Mouse (Mus musculus) cerebellum, postnatal 25 days (tissue): ENCODE results near the gene Scn1b.
A peak's percentile ranks its signal among the peaks of the same experiment; 100 is the strongest.

Experiments
- DNase-seq, 2 experiments: peaks; one replicate each; pipeline ENCODE4 v3.0.0; 2021; ENCODE audit warnings: mixed read lengths in 2 of 2

Scn1b gene

DNA sequence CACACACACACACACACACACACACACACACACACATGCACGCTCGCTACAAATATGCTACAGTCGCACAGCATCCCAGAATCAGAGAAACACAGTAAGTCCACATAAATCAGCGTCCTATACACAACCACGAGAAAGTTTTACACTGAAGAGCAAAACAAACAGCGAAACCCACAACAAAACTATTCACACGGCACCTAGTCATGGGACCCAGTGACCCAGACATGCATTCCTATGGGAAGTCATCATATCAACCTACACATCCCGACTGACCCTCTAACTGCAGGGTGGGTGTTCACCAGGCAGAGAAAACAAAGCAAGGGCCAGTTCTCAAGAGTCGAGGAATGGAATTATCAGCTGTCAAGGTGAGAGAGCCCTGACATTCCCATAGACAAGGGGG is 22.5 kb upstream of the Scn1b start:
- no peak for DNase-seq

GRCm38 (mm10) chr7:31148756-31149155 is 22.0 kb upstream of the Scn1b start:
- DNase-seq, result peak; percentile 57 to 71

DNA sequence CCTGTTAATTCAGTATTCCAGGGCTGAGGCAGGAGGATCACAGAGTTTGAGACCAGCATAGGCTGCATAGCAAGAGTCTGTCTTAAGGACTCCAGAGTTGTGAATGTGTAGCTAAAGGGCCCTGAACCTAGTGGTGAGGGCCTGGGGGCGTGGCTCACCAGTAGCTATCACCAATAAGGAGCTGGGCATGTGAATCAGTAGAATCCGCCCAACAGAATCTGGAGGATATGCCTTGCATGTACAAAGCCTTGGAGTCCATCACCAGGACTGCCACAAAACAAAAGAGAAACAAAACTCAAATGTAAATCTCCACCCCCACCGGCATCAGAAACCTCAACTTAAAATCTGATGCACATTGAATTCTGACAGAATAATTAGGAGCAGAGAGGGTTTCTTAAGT is 21.3 kb upstream of the Scn1b start:
- no peak for DNase-seq

- no peak for DNase-seq
Observed at GRCm38 (mm10) chr7:31145596-31146160, 18.9 kb upstream of the Scn1b start.

GRCm38 (mm10) chr7:31144886-31145285 is 18.1 kb upstream of the Scn1b start:
- peak in 1 of 2 experiments; percentile 24 for DNase-seq

GRCm38 (mm10) chr7:31140941-31141340 is 14.1 kb upstream of the Scn1b start:
- DNase-seq, result no peak

GRCm38 (mm10) chr7:31140302-31140701 is 13.5 kb upstream of the Scn1b start:
- no peak for DNase-seq

DNA sequence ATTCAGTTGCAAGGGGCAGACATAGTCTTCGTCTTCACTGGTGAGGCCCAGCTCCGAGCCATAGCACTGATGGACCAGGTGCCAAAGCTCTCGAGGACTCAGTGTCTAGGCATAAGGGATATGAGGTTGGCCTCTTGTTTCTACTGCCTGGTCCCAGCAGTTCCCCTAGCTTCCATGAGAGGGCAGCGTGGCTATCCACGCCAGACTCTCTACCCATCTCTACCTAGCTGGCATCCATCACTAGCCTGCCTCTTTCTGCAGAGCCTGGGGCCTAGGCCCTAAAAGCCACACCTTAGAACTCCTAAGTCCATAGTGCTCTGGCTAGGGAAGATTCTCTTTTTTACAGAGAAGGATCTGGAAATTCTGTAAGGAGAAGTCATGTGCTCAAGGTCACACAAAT is 13.0 kb upstream of the Scn1b start:
- peak; percentile 85 to 88 for DNase-seq

GRCm38 (mm10) chr7:31135717-31136116 is 8.9 kb upstream of the Scn1b start:
- DNase-seq, result no peak

- no peak for DNase-seq
Observed at GRCm38 (mm10) chr7:31131866-31132265, 5.1 kb upstream of the Scn1b start.

- peak; percentile 67 to 75 for DNase-seq
Observed at GRCm38 (mm10) chr7:31130841-31131240, 4.0 kb upstream of the Scn1b start.

- DNase-seq, result peak in 1 of 2 experiments; percentile 23
Observed at GRCm38 (mm10) chr7:31130197-31130596, 3.4 kb upstream of the Scn1b start.

DNA sequence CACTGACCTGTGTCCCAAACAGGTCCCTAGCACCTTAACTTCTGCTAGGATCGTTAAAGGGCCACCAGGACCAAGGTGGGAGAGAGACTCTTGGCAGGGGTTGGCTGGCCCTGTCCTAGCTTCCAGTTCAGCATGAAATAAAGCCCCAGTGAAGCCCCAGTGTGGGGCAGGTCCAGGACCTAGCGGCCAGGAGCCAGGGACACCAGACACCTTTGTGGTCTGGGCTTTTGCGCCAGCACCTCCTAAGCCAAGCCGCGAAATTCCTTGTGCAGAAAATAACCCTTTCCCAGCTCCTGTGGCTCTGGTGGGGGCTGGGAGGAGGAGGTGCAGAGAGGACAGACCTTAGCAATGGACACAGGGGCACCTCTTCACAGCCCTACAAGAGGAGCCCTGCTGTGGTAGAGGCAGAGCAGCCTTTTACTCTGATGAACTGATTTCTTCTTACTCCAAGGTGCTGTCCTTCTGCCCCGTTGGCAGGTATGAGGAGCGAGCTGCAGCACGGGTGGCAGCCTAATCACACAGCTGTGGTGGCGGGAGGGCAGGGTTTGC is 1.4 kb upstream of the Scn1b start:
- DNase-seq, result peak; percentile 19 to 41

DNA sequence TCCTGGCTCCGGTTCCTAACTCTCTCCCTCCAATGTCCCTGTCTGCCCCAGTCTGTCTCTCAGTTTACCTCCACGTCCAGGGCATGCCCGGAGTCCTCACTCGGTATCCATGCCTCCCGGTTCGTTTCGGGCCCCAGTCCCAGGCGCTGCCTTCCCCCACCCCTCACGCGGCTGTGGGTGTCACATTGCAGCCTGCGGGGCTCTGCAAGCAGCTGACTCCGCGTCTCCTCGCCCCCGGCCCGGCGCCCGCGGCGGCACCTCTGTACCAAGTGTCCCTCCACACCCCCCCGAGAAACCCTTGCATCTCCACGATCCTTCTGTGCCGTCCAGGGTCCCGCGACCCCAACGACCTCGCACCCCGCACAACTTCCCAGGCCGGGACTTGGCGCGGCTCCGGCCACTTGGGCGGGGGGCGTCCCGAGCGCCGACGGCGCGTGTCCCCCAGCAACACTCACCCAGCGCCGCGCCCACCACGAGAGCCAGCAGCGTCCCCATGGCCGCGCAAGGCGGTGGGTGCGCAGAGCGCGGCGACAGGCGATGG is 522 bp downstream of the Scn1b start:
- peak; percentile 67 to 72 for DNase-seq

GRCm38 (mm10) chr7:31125116-31125515 is 1.7 kb downstream of the Scn1b start:
- DNase-seq, result peak; percentile 86

- DNase-seq, result peak; percentile 50 to 57
Observed at GRCm38 (mm10) chr7:31124381-31124780, 2.4 kb downstream of the Scn1b start.

DNA sequence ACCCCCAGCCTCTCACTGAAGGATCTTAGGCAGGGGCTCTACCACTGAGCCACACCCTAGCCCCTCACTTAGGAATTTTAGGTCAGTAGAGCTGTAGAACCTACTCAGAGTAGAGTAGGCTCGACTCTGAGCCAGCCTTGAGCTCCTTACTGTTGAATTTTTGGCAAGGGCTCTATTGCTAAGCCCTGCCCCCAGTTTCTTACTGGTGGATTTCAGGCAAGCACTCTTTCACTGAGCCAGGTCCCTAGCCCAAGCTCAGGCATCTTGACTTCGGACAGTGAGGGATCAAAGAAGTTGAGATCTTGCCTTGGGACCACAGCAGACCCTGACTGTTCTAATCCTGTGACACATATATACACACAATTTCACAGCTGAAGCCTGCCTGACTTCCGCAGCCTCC is 3.1 kb downstream of the Scn1b start:
- DNase-seq, result peak; percentile 48 to 58

DNA sequence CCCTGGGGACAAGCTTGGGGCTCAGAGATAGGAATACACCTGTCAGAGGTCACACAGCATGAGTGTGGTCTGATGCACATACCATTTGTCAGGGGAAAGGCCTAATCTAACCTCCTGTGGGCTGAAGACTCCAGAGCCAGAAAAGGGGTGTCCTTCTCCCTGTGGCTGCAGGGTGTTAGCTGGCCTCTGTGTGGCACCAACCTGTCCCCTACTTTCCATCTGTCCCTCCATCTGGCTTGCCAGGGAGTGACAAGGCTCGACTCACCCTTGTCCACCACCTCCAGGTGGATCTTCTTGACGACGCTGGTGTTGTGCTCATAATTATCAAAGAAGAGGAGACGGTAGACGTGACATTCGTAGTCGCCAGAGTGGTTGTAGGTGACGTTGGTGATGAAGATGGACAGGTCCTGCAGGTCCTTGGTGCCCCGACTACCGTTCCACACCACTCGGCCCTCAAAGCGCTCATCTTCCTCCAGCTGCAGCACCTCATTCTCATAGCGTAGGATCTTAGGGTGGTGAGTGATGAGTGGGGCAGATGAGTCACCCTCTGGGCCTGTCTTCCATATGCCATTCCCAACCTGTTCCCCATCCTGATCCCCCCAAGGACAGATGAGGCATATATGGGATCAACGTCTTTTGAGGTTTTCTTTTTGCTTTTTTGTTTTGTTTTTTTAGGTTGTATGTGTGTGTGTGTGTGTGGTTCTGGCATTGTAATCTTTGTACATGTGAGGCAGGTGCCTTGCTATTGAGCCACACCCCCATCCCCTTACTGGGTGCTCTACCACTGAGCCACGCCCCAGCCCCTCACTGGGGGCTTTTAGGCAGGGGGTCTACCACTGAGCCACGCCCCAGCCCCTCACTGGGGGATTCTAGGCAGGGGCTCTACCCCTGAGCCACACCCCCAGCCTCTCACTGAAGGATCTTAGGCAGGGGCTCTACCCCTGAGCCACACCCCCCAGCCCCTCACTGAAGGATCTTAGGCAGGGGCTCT is 3.9 kb downstream of the Scn1b start:
- peak; percentile 85 to 87 for DNase-seq

- peak in 1 of 2 experiments; percentile 33 for DNase-seq
Observed at GRCm38 (mm10) chr7:31119556-31119955, 7.2 kb downstream of the Scn1b start.

- peak; percentile 80 to 87 for DNase-seq
Observed at GRCm38 (mm10) chr7:31118486-31118885, 8.3 kb downstream of the Scn1b start.

- peak; percentile 66 to 67 for DNase-seq
Observed at GRCm38 (mm10) chr7:31117465-31117864, 9.3 kb downstream of the Scn1b start.

- DNase-seq, result peak in 1 of 2 experiments; percentile 58
Observed at GRCm38 (mm10) chr7:31116721-31117145, 10.1 kb downstream of the Scn1b start.

GRCm38 (mm10) chr7:31115587-31116043 is 11.2 kb downstream of the Scn1b start:
- DNase-seq, result peak; percentile 79 to 84
